Mouse (Mus musculus) megakaryocyte progenitor cell, adult 5-6 weeks (primary cell): ENCODE data around the gene Ccdc90b. TPM values are rescaled to one million over a fixed set of nuclear protein-coding genes. Genes with fewer than 3 reads are reported as not detected.

Source experiments
- total RNA-seq, 2 experiments: library from RNA; stranded (forward) in 1 of 2; stranded (reverse) in 1 of 2; fragments of 157-497, 149-512 nt in 1 of 2; fragments of 200-1000 nt in 1 of 2; gene quantifications; 2 replicates each; pipeline versions ENCODE4 v1.2.3 to v1.2.4; 2015 to 2017

Ccdc90b gene
- total RNA-seq, 2 experiments from 2014 or later, result 28.6 to 35.3 TPM

Other genes with a start within 250 kb of the Ccdc90b start
- gene Ankrd42, start 76.0 kb downstream of the Ccdc90b start, total RNA-seq (2015), result 0.07 TPM in 1 of 2 replicates, not detected in the other
- gene Ankrd42, start 76.0 kb downstream of the Ccdc90b start, total RNA-seq (2017), result 0.20 TPM in 1 of 2 replicates, not detected in the other
- 89.8 and 91.8 TPM in 2 replicates for gene Pcf11, start 108.8 kb downstream of the Ccdc90b start, total RNA-seq (2015)
- gene Pcf11, start 108.8 kb downstream of the Ccdc90b start, total RNA-seq (2017), result 59.3 and 71.4 TPM in 2 replicates
- 0.81 and 0.90 TPM in 2 replicates for gene Rab30, start 180.5 kb downstream of the Ccdc90b start, total RNA-seq (2015)
- 0.08 and 0.41 TPM in 2 replicates for gene Rab30, start 180.5 kb downstream of the Ccdc90b start, total RNA-seq (2017)